Mouse (Mus musculus): ENCODE measurements around the gene Ces2e. TPM values are rescaled to one million over a fixed set of nuclear protein-coding genes. Genes with fewer than 3 reads are reported as not detected.

Ces2e gene
- polyA plus RNA-seq, 1 experiment, result not detected

DNA sequence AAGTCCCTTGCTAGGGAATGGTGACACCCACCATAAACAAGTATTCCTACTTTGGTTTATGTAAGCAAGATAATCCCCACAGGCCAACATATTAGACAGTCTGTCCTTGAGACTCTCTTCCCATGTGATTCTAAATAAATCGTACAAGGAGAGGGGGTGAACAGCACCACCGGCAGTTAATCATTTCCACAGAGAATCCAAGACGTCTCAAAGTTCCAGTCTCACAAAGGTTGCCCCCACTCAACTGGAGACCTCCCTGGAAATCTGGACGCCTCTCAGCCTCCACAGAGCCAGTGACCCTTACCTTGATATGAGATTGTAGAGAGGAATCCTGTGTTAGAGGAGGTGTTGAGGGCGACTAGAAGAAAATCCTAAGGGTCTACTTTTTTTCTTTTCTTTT is 23.0 kb downstream of the Ces2e start:
- peaks cover 10% of the 10 kb centered on the region for H3K4me1 ChIP-seq (ENCODE audit: control insufficient read depth)
- TF ChIP-seq TAL1 (IDR thresholded peaks at IDR 0.05; ENCODE audit: low read length) (no peak), GATA1 (IDR thresholded peaks at IDR 0.05; ENCODE audit: low read length) (no peak)
- no peak overlapping the region for H3K4me3 ChIP-seq (replicated peaks)
- H3K27me3 ChIP-seq (ENCODE audit: control insufficient read depth), result peaks cover 2% of the 10 kb centered on the region; the same call in 1 of the 2 replicates
- H3K36me3 ChIP-seq (ENCODE audit: control insufficient read depth), result no peaks in the 10 kb centered on the region
- H3K9me3 ChIP-seq (ENCODE audit: control insufficient read depth, low read length), result no peaks in the 10 kb centered on the region

DNA sequence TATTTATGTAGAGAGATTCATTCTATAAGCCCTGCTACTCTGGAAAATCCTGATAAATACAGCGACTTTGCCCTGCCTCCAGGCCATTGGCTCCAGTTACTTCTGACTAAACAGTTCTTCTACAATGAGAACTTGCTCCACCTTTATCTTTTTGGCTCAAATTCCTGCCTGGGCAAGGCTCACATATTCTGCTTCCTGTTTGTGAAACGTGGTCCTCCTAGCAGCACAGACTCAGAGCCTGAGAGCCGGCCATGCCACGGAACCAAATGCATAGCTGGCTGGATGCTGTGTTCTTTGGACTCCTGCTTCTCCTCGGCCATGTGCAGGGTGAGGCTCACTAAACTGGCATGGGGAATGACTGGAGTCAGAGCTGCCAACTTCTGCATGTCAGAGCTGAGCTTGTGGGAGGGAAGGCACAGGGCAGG is 35.5 kb downstream of the Ces2e start, which contains the start of gene Ces2g:
TSS of gene Ces2g (plus strand) at position 182 of the 425 bp plus-strand sequence.
- peaks cover 38% of the 10 kb centered on the region for H3K36me3 ChIP-seq (ENCODE audit: control insufficient read depth)
- peaks cover 57% of the 10 kb centered on the region for H3K4me1 ChIP-seq (ENCODE audit: control insufficient read depth)
- TF ChIP-seq TAL1 (IDR thresholded peaks at IDR 0.05; ENCODE audit: low read length) (no peak), GATA1 (IDR thresholded peaks at IDR 0.05; ENCODE audit: low read length) (no peak)

GRCm38 (mm10) chr8:104962229-104962901 is 36.3 kb downstream of the Ces2e start:
- peaks cover 46% of the 10 kb centered on the region for H3K36me3 ChIP-seq (ENCODE audit: control insufficient read depth)
- peak overlapping the region; percentile 76 for H3K4me3 ChIP-seq (replicated peaks)
- H3K4me1 ChIP-seq (ENCODE audit: control insufficient read depth), result peaks cover 64% of the 10 kb centered on the region
- no peaks in the 10 kb centered on the region for H3K9me3 ChIP-seq (ENCODE audit: control insufficient read depth, low read length)
- H3K27me3 ChIP-seq (ENCODE audit: control insufficient read depth), result no peaks in the 10 kb centered on the region
- TF ChIP-seq TAL1 (IDR thresholded peaks at IDR 0.05; ENCODE audit: low read length) (peak; percentile 93), GATA1 (IDR thresholded peaks at IDR 0.05; ENCODE audit: low read length) (peak; percentile 95)

More for the DNA sequence above, 35.5 kb downstream of the Ces2e start, which contains the start of gene Ces2g:
- Histone ChIP-seq H3K4me3 (replicated peaks) (peak within 1 kb of the TSS; percentile 76), H3K9me3 (ENCODE audit: control insufficient read depth, low read length) (no peaks in the 10 kb centered on the region), H3K27me3 (ENCODE audit: control insufficient read depth) (no peaks in the 10 kb centered on the region)

DNA sequence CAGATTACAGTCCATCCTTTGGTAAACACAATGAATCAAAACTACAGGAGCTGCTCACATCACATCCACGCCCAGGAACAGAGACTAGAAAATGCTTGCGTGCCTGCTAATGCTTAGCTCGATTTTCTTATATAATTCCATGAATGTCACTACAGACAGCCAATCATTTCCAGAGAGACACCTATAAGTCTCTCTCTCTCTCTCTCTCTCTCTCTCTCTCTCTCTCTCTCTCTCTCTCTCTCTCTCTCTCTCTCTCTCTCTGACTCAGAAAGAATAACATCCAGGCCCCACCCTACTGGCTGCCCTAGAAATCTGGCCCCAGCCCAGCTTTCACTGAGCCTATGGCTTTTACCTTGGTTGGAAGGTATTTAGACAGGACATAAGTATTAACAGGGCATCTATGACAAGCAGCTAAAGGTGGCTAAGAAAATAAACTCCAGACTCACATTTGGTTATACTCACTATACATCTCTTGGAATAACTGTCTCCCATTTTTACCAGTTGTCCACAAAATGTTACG is 37.4 kb downstream of the Ces2e start:
- Histone ChIP-seq H3K4me1 (ENCODE audit: control insufficient read depth) (peaks cover 66% of the 10 kb centered on the region), H3K4me3 (replicated peaks) (peak overlapping the region; percentile 76), H3K36me3 (ENCODE audit: control insufficient read depth) (peaks cover 57% of the 10 kb centered on the region), H3K9me3 (ENCODE audit: control insufficient read depth, low read length) (no peaks in the 10 kb centered on the region), H3K27me3 (ENCODE audit: control insufficient read depth) (no peaks in the 10 kb centered on the region)
- no peak for TF ChIP-seq GATA1 (IDR thresholded peaks at IDR 0.05; ENCODE audit: low read length)

GRCm38 (mm10) chr8:104984126-104984525 is 58.1 kb downstream of the Ces2e start:
- no peak overlapping the region for H3K4me3 ChIP-seq (replicated peaks)
- H3K36me3 ChIP-seq (ENCODE audit: control insufficient read depth), result no peaks in the 10 kb centered on the region
- H3K9me3 ChIP-seq (ENCODE audit: control insufficient read depth, low read length), result no peaks in the 10 kb centered on the region
- TF ChIP-seq TAL1 (IDR thresholded peaks at IDR 0.05; ENCODE audit: low read length) (peak; percentile 23; the same call in 1 of the 3 replicates), GATA1 (IDR thresholded peaks at IDR 0.05; ENCODE audit: low read length) (no peak)
- no peaks in the 10 kb centered on the region for H3K4me1 ChIP-seq (ENCODE audit: control insufficient read depth)
- H3K27me3 ChIP-seq (ENCODE audit: control insufficient read depth), result peaks cover 2% of the 10 kb centered on the region

Other genes starting within 250 kb of the Ces2e start
- gene Ces2a, start 192.3 kb upstream of the Ces2e start, polyA plus RNA-seq (2012), result not detected in 2 replicates
- not detected in 2 replicates for gene Ces2b, start 94.7 kb upstream of the Ces2e start, polyA plus RNA-seq (2012)
- not detected in 2 replicates for gene Ces2c, start 79.2 kb upstream of the Ces2e start, polyA plus RNA-seq (2012)
- not detected in 2 replicates for gene Ces2f, start 21.1 kb downstream of the Ces2e start, polyA plus RNA-seq (2012)
- gene Ces2g, start 35.5 kb downstream of the Ces2e start, polyA plus RNA-seq (2012), result 1.3 and 1.7 TPM in 2 replicates
- not detected in 2 replicates for gene Ces2h, start 74.6 kb downstream of the Ces2e start, polyA plus RNA-seq (2012)
- not detected in 2 replicates for gene Ces3a, start 122.3 kb downstream of the Ces2e start, polyA plus RNA-seq (2012)
- not detected in 2 replicates for gene Ces3b, start 157.5 kb downstream of the Ces2e start, polyA plus RNA-seq (2012)
- not detected in 2 replicates for gene Ces4a, start 205.5 kb downstream of the Ces2e start, polyA plus RNA-seq (2012)
- gene Cbfb, start 244.4 kb downstream of the Ces2e start, polyA plus RNA-seq (2012), result 0.06 and 0.11 TPM in 2 replicates